ENCODE assay signal across 18 mouse cellular contexts in the genomic region with DNA sequence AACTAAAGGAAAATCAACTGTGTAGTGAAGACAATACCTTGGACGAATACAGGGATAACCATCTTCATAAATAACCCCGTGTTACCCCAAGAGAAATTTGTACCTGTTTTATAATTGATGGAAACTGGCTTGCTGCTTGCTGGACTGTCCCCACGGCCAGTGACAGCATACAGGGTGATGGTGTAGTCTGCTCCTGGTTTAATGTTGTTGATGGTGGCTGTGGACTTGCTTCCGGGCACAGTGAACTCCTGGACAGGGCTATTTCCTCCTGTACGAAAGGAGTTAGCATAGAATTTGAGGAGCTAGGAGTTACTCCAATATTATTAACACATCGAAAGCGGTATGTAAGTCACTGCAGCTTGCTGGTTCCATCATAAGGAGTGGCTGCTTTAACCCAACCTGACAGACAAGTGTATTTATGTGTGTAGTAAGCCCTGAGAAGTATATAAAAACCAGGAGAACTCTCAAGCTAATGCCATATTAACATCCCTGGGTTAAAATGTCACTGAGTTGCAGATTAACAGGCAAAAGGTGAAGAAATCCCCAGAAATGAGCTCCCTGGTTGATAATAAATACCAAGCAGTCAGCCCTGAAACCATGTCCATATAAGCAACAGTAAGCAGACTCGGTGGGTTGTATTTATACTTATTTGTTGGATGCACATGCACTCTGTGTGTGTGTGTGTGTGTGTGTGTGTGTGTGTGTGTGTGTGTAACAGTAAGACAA.
"Had no signal": no experiment of that assay in that cellular context is flagged by ENCODE, and none has a peak within 500 bp of the region (broad histone marks: within the 10 kb centered on the region; RNA-seq: fewer than 3 reads in every experiment).

No protein-coding gene starts in this region.

- H3K4me3 ChIP-seq: intestine, embryonic 15.5 days; layer of hippocampus, adult 2 months; limb, embryonic 10.5 days; limb, embryonic 13.5 days; liver, embryonic 12.5 days; liver, embryonic 15.5 days; lung, embryonic 15.5 days; megakaryocyte, embryonic 14.5 days; midbrain, embryonic 10.5 days; midbrain, embryonic 13.5 days had no signal

- H3K27ac ChIP-seq: intestine, embryonic 15.5 days; layer of hippocampus, adult 2 months; limb, embryonic 10.5 days; limb, embryonic 13.5 days; liver, embryonic 12.5 days; liver, embryonic 15.5 days; lung, embryonic 15.5 days; midbrain, embryonic 10.5 days; midbrain, embryonic 13.5 days had no signal

- H3K27me3 ChIP-seq: intestine, embryonic 15.5 days; limb, embryonic 13.5 days; liver, embryonic 12.5 days; liver, embryonic 15.5 days; lung, embryonic 15.5 days; megakaryocyte, embryonic 14.5 days had no signal

- H3K9ac ChIP-seq: intestine, embryonic 15.5 days; limb, embryonic 13.5 days; liver, embryonic 12.5 days; liver, embryonic 15.5 days; lung, embryonic 15.5 days; midbrain, embryonic 13.5 days had no signal

- H3K9me3 ChIP-seq: intestine, embryonic 15.5 days; limb, embryonic 10.5 days; limb, embryonic 13.5 days; liver, embryonic 12.5 days; liver, embryonic 15.5 days; lung, embryonic 15.5 days; midbrain, embryonic 10.5 days; midbrain, embryonic 13.5 days had no signal

- ATAC-seq: intestine, embryonic 15.5 days; liver, embryonic 12.5 days; midbrain, embryonic 13.5 days; midbrain, embryonic 16.5 days had no signal

- H3K4me1 ChIP-seq: intestine, embryonic 15.5 days; limb, embryonic 10.5 days; limb, embryonic 13.5 days; liver, embryonic 12.5 days; liver, embryonic 15.5 days; lung, embryonic 15.5 days; megakaryocyte, embryonic 14.5 days; midbrain, embryonic 10.5 days; midbrain, embryonic 13.5 days had no signal

- H3K4me2 ChIP-seq: intestine, embryonic 15.5 days; limb, embryonic 13.5 days; liver, embryonic 12.5 days; liver, embryonic 15.5 days; lung, embryonic 15.5 days; midbrain, embryonic 13.5 days had no signal

- DNase-seq: layer of hippocampus, adult 9-11 months; liver; lung, adult 18-20 months; lung, postnatal 10 days; lung, postnatal 36 days; thymus, adult 18-20 months; thymus, postnatal 36 days had no signal
